Mouse (Mus musculus) forebrain, embryonic 16.5 days (tissue): ENCODE measurements at regions not wholly inside any gene's neighbourhood (a gene's known extent, or its start where the extent isn't known, plus 50 kb on each side); places are given as distances from the start of the nearest gene placed in this dataset.

Experiments used
- ATAC-seq: fragments of 200-750 bp; cut with Nextera tagmentation; 2 replicates; pipeline ENCODE4 v1.8.0; 2017; ENCODE audit warnings: mild to moderate bottlenecking, moderate library complexity
- H3K27ac ChIP-seq: fragments of 300-500 bp; sonication (generic); 2 replicates; pipeline ENCODE4 v1.5.1; 2014; ENCODE audit warnings: low read length, control low read depth
- H3K27me3 ChIP-seq: fragments of 300-500 bp; sonication (generic); replicated peaks from 2 replicates; pipeline ENCODE4 v1.6.1; 2014; ENCODE audit warnings: low read length; ENCODE audit not compliant: control insufficient read depth, insufficient read depth
- H3K36me3 ChIP-seq: fragments of 300-500 bp; sonication (generic); 2 replicates; pipeline ENCODE4 v1.6.1; 2014; ENCODE audit not compliant: control insufficient read depth, insufficient read depth
- H3K4me1 ChIP-seq: fragments of 300-500 bp; sonication (generic); replicated peaks from 2 replicates; pipeline ENCODE4 v1.6.1; 2014; ENCODE audit warnings: low read length; ENCODE audit not compliant: control insufficient read depth, insufficient read depth
- H3K4me2 ChIP-seq: fragments of 300-500 bp; sonication (generic); 2 replicates; pipeline ENCODE4 v1.6.1; 2014; ENCODE audit warnings: mild to moderate bottlenecking, low read length, control low read depth
- H3K4me3 ChIP-seq: fragments of 300-500 bp; sonication (generic); replicated peaks from 2 replicates; pipeline ENCODE4 v1.5.1; 2014; ENCODE audit warnings: mild to moderate bottlenecking, low read length, control low read depth
- H3K9ac ChIP-seq: fragments of 300-500 bp; sonication (generic); replicated peaks from 2 replicates; pipeline ENCODE4 v1.6.1; 2014; ENCODE audit warnings: low read depth, low read length, control low read depth
- H3K9me3 ChIP-seq: fragments of 300-500 bp; sonication (generic); 2 replicates; pipeline ENCODE4 v1.6.1; 2016; ENCODE audit warnings: low read length; ENCODE audit not compliant: control insufficient read depth
- WGBS: fragments of 180-500 bp; shearing (Covaris S2); extraction: QIAGEN DNeasy Blood & Tissue Kit; methylation state at CpG from one replicate; pipeline ENCODE4 v1.1.7; 2014; 5-methylcytosine and 5-hydroxymethylcytosine counted together

DNA sequence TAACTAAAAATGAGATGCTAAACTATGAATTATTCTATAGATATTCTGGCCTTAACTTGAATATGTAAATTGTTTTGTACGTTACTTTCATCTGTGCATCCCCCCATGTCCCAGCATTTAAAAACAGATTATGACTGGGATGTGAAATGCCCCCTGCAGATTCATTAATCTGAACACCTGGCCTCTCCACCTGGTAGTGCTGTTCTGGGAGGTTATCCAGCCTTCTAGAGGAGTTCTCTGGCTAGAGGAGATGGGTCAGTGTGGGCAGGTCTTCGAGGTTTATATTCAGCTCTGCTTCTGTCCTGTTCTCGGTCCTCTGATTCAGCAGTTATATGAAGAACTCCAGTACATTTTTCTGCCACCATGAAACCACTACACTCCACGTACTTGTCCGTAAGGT, 625.2 kb upstream of the Adgra3 start:
- no peak for ATAC-seq
- Histone ChIP-seq H3K27me3 (no peaks in the 10 kb centered on the region), H3K9ac (no peak overlapping the region), H3K9me3 (no peaks in the 10 kb centered on the region), H3K4me3 (no peak overlapping the region), H3K36me3 (no peaks in the 10 kb centered on the region), H3K4me2 (no peak overlapping the region), H3K27ac (no peak overlapping the region), H3K4me1 (no peaks in the 10 kb centered on the region)
- WGBS: 91% methylated on average over 5 of the region's 5 CpGs

GRCm38 (mm10) chr5:50636539-50636938, 577.7 kb upstream of the Adgra3 start:
- Histone ChIP-seq H3K27me3 (no peaks in the 10 kb centered on the region), H3K36me3 (no peaks in the 10 kb centered on the region), H3K4me1 (no peaks in the 10 kb centered on the region), H3K27ac (no peak overlapping the region), H3K4me3 (no peak overlapping the region), H3K9ac (no peak overlapping the region), H3K4me2 (no peak overlapping the region), H3K9me3 (no peaks in the 10 kb centered on the region)
- ATAC-seq: no peak

- no peaks in the 10 kb centered on the region for H3K9me3 ChIP-seq
- H3K4me2 ChIP-seq: no peak overlapping the region
- no peaks in the 10 kb centered on the region for H3K27me3 ChIP-seq
- no peaks in the 10 kb centered on the region for H3K36me3 ChIP-seq
- no peak overlapping the region for H3K27ac ChIP-seq
- H3K4me3 ChIP-seq: no peak overlapping the region
- WGBS: 41% methylated on average over 6 of the region's 6 CpGs
- H3K4me1 ChIP-seq: no peaks in the 10 kb centered on the region
- H3K9ac ChIP-seq: no peak overlapping the region
- peak; percentile 95 for ATAC-seq
Measured at GRCm38 (mm10) chr5:50626648-50627047, 567.8 kb upstream of the Adgra3 start.

GRCm38 (mm10) chr5:50624206-50624605, 565.4 kb upstream of the Adgra3 start:
- H3K4me3 ChIP-seq: no peak overlapping the region
- no peaks in the 10 kb centered on the region for H3K27me3 ChIP-seq
- no peaks in the 10 kb centered on the region for H3K9me3 ChIP-seq
- no peak overlapping the region for H3K4me2 ChIP-seq
- no peak overlapping the region for H3K9ac ChIP-seq
- H3K27ac ChIP-seq: no peak overlapping the region
- H3K4me1 ChIP-seq: no peaks in the 10 kb centered on the region
- H3K36me3 ChIP-seq: no peaks in the 10 kb centered on the region
- no peak for ATAC-seq
